Mouse (Mus musculus) intestine, embryonic 16.5 days (tissue): Measurements from ENCODE around the gene Ptpn7. TPM values are rescaled to one million over a fixed set of nuclear protein-coding genes. Genes with fewer than 3 reads are reported as not detected.
A peak's percentile ranks its signal among the peaks of the same experiment; 100 is the strongest.

Source experiments
- ATAC-seq: fragments of 200-750 bp; cut with Nextera tagmentation; 2 replicates; pipeline ENCODE4 v1.8.0; 2017; ENCODE audit warnings: moderate TSS enrichment, moderate library complexity
- H3K27ac ChIP-seq: fragments of 300-500 bp; sonication (generic); 2 replicates; pipeline ENCODE4 v1.5.1; 2014; ENCODE audit warnings: mild to moderate bottlenecking, low read length
- H3K27me3 ChIP-seq: fragments of 300-500 bp; sonication (generic); replicated peaks from 2 replicates; pipeline ENCODE4 v1.6.1; 2014; ENCODE audit warnings: low read length, control low read depth, mixed read lengths; ENCODE audit not compliant: control insufficient read depth, insufficient read depth
- H3K36me3 ChIP-seq: fragments of 300-500 bp; sonication (generic); 2 replicates; pipeline ENCODE4 v1.6.1; 2014; ENCODE audit warnings: low read length, control low read depth; ENCODE audit not compliant: control insufficient read depth, insufficient read depth
- H3K4me1 ChIP-seq: fragments of 300-500 bp; sonication (generic); 2 replicates; pipeline ENCODE4 v1.6.1; 2014; ENCODE audit warnings: low read length, control low read depth, mixed read lengths; ENCODE audit not compliant: control insufficient read depth, insufficient read depth
- H3K4me2 ChIP-seq: fragments of 300-500 bp; sonication (generic); 2 replicates; pipeline ENCODE4 v1.6.1; 2014; ENCODE audit warnings: low read depth, low read length, control low read depth
- H3K4me3 ChIP-seq: fragments of 300-500 bp; sonication (generic); 2 replicates; pipeline ENCODE4 v1.5.1; 2014; ENCODE audit warnings: mild to moderate bottlenecking, low read length
- H3K9ac ChIP-seq: fragments of 300-500 bp; sonication (generic); 2 replicates; pipeline ENCODE4 v1.6.1; 2014; ENCODE audit warnings: low read depth, low read length
- H3K9me3 ChIP-seq: fragments of 300-500 bp; sonication (generic); 2 replicates; pipeline ENCODE4 v1.6.1; 2016; ENCODE audit warnings: low read length, control low read depth; ENCODE audit not compliant: control insufficient read depth
- WGBS: fragments of 180-500 bp; shearing (Covaris S2); extraction: QIAGEN DNeasy Blood & Tissue Kit; methylation state at CpG from one replicate; pipeline ENCODE4 v1.1.7; 2014; 5-methylcytosine and 5-hydroxymethylcytosine counted together
- polyA plus RNA-seq: library from polyadenylated mRNA; unstranded; fragments of >200 nt; fragmentation: Nextera tagmentation; extraction: Ambion mirVana; gene quantifications from 2 replicates; pipeline ENCODE4 v1.2.1, GENCODE M21; 2015

Gene Ptpn7
- polyA plus RNA-seq, 1 experiment from 2014 or later: 2.9 TPM

GRCm38 (mm10) chr1:135146077-135146945 lies 13.8 kb downstream of the Ptpn7 start, which contains the start of gene Arl8a:
TSS of gene Arl8a (plus strand) at chr1:135146824.
- H3K9ac ChIP-seq: peak within 1 kb of the TSS; percentile 80
- peaks cover 4% of the 10 kb centered on the region; the same call in 1 of the 2 replicates for H3K27me3 ChIP-seq
- H3K36me3 ChIP-seq: no peaks in the 10 kb centered on the region
- H3K4me3 ChIP-seq: peak within 1 kb of the TSS; percentile 66
- WGBS: under 1% methylated on average over 62 of the region's 78 CpGs
- peak within 1 kb of the TSS; percentile 85 for H3K4me2 ChIP-seq
- peak; percentile 89 for ATAC-seq
- peaks cover 25% of the 10 kb centered on the region for H3K4me1 ChIP-seq
- no peaks in the 10 kb centered on the region for H3K9me3 ChIP-seq
- H3K27ac ChIP-seq: peak within 1 kb of the TSS; percentile 88

GRCm38 (mm10) chr1:135146946-135147701 lies 14.6 kb downstream of the Ptpn7 start:
- under 1% methylated on average over 69 of the region's 69 CpGs for WGBS

GRCm38 (mm10) chr1:135147702-135148058 lies 15.2 kb downstream of the Ptpn7 start:
- Histone ChIP-seq H3K9ac (peak overlapping the region; percentile 80), H3K9me3 (no peaks in the 10 kb centered on the region), H3K36me3 (0 out of 2 replicates have a peak, but pooled peaks cover 4% of the 10 kb centered on the region), H3K4me1 (peaks cover 27% of the 10 kb centered on the region), H3K4me2 (peak overlapping the region; percentile 85), H3K27ac (peak overlapping the region; percentile 88; the same call in 1 of the 2 replicates), H3K4me3 (peak overlapping the region; percentile 66), H3K27me3 (peaks cover 4% of the 10 kb centered on the region; the same call in 1 of the 2 replicates)
- WGBS: under 1% methylated on average over 7 of the region's 7 CpGs
- peak; percentile 20 for ATAC-seq

More at GRCm38 (mm10) chr1:135146946-135147701, 14.6 kb downstream of the Ptpn7 start:
- Histone ChIP-seq H3K9me3 (no peaks in the 10 kb centered on the region), H3K4me2 (peak overlapping the region; percentile 85), H3K9ac (peak overlapping the region; percentile 80), H3K27ac (peak overlapping the region; percentile 88), H3K4me3 (peak overlapping the region; percentile 66), H3K4me1 (peaks cover 27% of the 10 kb centered on the region), H3K36me3 (0 out of 2 replicates have a peak, but pooled peaks cover 4% of the 10 kb centered on the region), H3K27me3 (peaks cover 4% of the 10 kb centered on the region; the same call in 1 of the 2 replicates)
- ATAC-seq: peak; percentile 82

GRCm38 (mm10) chr1:135148476-135148875 lies 16.0 kb downstream of the Ptpn7 start:
- Histone ChIP-seq H3K27me3 (peaks cover 4% of the 10 kb centered on the region; the same call in 1 of the 2 replicates), H3K4me2 (peak overlapping the region; percentile 85), H3K27ac (no peak overlapping the region), H3K36me3 (0 out of 2 replicates have a peak, but pooled peaks cover 4% of the 10 kb centered on the region), H3K4me1 (peaks cover 27% of the 10 kb centered on the region), H3K4me3 (peak overlapping the region; percentile 66), H3K9ac (peak overlapping the region; percentile 80), H3K9me3 (no peaks in the 10 kb centered on the region)
- 74% methylated on average over 4 of the region's 4 CpGs for WGBS
- no peak for ATAC-seq

- Histone ChIP-seq H3K9ac (peak overlapping the region; percentile 6; the same call in 1 of the 2 replicates), H3K4me2 (0 out of 2 replicates have a peak overlapping the region, but pooled peaks have one; percentile 85), H3K4me1 (peaks cover 30% of the 10 kb centered on the region), H3K9me3 (no peaks in the 10 kb centered on the region), H3K27ac (peak overlapping the region; percentile 7; the same call in 1 of the 2 replicates), H3K27me3 (peaks cover 4% of the 10 kb centered on the region; the same call in 1 of the 2 replicates), H3K36me3 (0 out of 2 replicates have a peak, but pooled peaks cover 4% of the 10 kb centered on the region), H3K4me3 (no peak overlapping the region)
- no peak for ATAC-seq
- WGBS: 65% methylated on average over 5 of the region's 5 CpGs
These were observed 16.5 kb downstream of the Ptpn7 start for GRCm38 (mm10) chr1:135148996-135149395.

- Histone ChIP-seq H3K9me3 (no peaks in the 10 kb centered on the region), H3K27me3 (no peaks in the 10 kb centered on the region), H3K4me2 (peak overlapping the region; percentile 40; the same call in 1 of the 2 replicates), H3K36me3 (peaks cover 10% of the 10 kb centered on the region), H3K4me3 (peak overlapping the region; percentile 23; the same call in 1 of the 2 replicates), H3K4me1 (peaks cover 22% of the 10 kb centered on the region), H3K27ac (peak overlapping the region; percentile 82), H3K9ac (peak overlapping the region; percentile 45)
- ATAC-seq: no peak
- WGBS: 23% methylated on average over 13 of the region's 13 CpGs
These were observed 21.5 kb downstream of the Ptpn7 start for GRCm38 (mm10) chr1:135154011-135154410.

- Histone ChIP-seq H3K27ac (peak overlapping the region; percentile 82), H3K36me3 (peaks cover 10% of the 10 kb centered on the region), H3K27me3 (no peaks in the 10 kb centered on the region), H3K4me1 (peaks cover 20% of the 10 kb centered on the region), H3K9me3 (no peaks in the 10 kb centered on the region), H3K4me2 (peak overlapping the region; percentile 40), H3K9ac (peak overlapping the region; percentile 45), H3K4me3 (peak overlapping the region; percentile 23; the same call in 1 of the 2 replicates)
- WGBS: 2% methylated on average over 14 of the region's 14 CpGs
- peak; percentile 76 for ATAC-seq
These were observed 22.0 kb downstream of the Ptpn7 start for GRCm38 (mm10) chr1:135154411-135154959.

GRCm38 (mm10) chr1:135156300-135156699 lies 23.8 kb downstream of the Ptpn7 start:
- Histone ChIP-seq H3K27ac (no peak overlapping the region), H3K9ac (no peak overlapping the region), H3K27me3 (no peaks in the 10 kb centered on the region), H3K9me3 (no peaks in the 10 kb centered on the region), H3K4me2 (no peak overlapping the region), H3K36me3 (peaks cover 10% of the 10 kb centered on the region), H3K4me3 (no peak overlapping the region), H3K4me1 (peaks cover 15% of the 10 kb centered on the region)
- 86% methylated on average over 6 of the region's 6 CpGs for WGBS
- ATAC-seq: no peak
